ENCODE assay signal across 8 mouse cellular contexts in genomic region chr2:102057029-102057685, GRCm38 (mm10).
DNase-seq lines count a peak whose midpoint lies in the region; ATAC-seq and TF ChIP-seq lines count a peak whose summit lies in the region.

No protein-coding gene starts in this region.

- no peak for TF ChIP-seq POLR2A in lung, adult 2 months (IDR thresholded peaks at IDR 0.05; ENCODE audit: borderline replicate concordance, extremely low read depth, low read depth, low read length)

- no peak overlapping the region for H3K9ac ChIP-seq in embryonic facial prominence, embryonic 14.5 days (ENCODE audit: low read depth, low read length)
- H3K9ac ChIP-seq in liver, embryonic 16.5 days (ENCODE audit: low read depth, low read length), result no peak overlapping the region
- H3K9ac ChIP-seq in midbrain, embryonic 13.5 days (replicated peaks), result no peak overlapping the region

- ATAC-seq in embryonic facial prominence, embryonic 14.5 days (ENCODE audit: low read depth), result no peak
- ATAC-seq in liver, embryonic 16.5 days (ENCODE audit: low read depth), result peak; percentile 60; the same call in 1 of the 2 replicates
- no peak for ATAC-seq in midbrain, embryonic 13.5 days

- H3K27me3 ChIP-seq in embryonic facial prominence, embryonic 14.5 days (replicated peaks; ENCODE audit: control insufficient read depth, insufficient read depth, low read length), result no peaks in the 10 kb centered on the region
- H3K27me3 ChIP-seq in embryonic facial prominence, embryonic 10.5 days (replicated peaks; ENCODE audit: low read depth, poor library complexity, severe bottlenecking), result no peaks in the 10 kb centered on the region
- no peaks in the 10 kb centered on the region for H3K27me3 ChIP-seq in liver, embryonic 16.5 days (ENCODE audit: control insufficient read depth, insufficient read depth, low read depth, low read length)
- no peaks in the 10 kb centered on the region for H3K27me3 ChIP-seq in midbrain, embryonic 13.5 days

- no peak for TF ChIP-seq CTCF in lung, adult 2 months (IDR thresholded peaks at IDR 0.05; ENCODE audit: insufficient read depth, low read length)
- no peak for TF ChIP-seq CTCF in gastrocnemius, adult 2 months (IDR thresholded peaks at IDR 0.05)

- peaks cover 28% of the 10 kb centered on the region for H3K36me3 ChIP-seq in embryonic facial prominence, embryonic 14.5 days (ENCODE audit: control insufficient read depth, insufficient read depth, low read length)
- H3K36me3 ChIP-seq in embryonic facial prominence, embryonic 10.5 days (replicated peaks), result peaks cover 65% of the 10 kb centered on the region
- no peaks in the 10 kb centered on the region for H3K36me3 ChIP-seq in liver, embryonic 16.5 days (ENCODE audit: control insufficient read depth, insufficient read depth)
- peaks cover 17% of the 10 kb centered on the region for H3K36me3 ChIP-seq in midbrain, embryonic 13.5 days

- H3K4me2 ChIP-seq in embryonic facial prominence, embryonic 14.5 days (ENCODE audit: low read depth, low read length), result no peak overlapping the region
- H3K4me2 ChIP-seq in liver, embryonic 16.5 days (ENCODE audit: low read depth, low read length), result no peak overlapping the region
- H3K4me2 ChIP-seq in midbrain, embryonic 13.5 days (replicated peaks), result no peak overlapping the region

- intact Hi-C loops in gastrocnemius, adult 2 months (cut with DNase I), result no loop called here

- WGBS in embryonic facial prominence, embryonic 14.5 days, result 59% methylated on average over 9 of the region's 9 CpGs
- 79% methylated on average over 9 of the region's 9 CpGs for WGBS in embryonic facial prominence, embryonic 10.5 days
- WGBS in lung, adult 2 months, result 56% methylated on average over 9 of the region's 9 CpGs
- 21% methylated on average over 9 of the region's 9 CpGs for WGBS in liver, embryonic 16.5 days (ENCODE audit: insufficient replicate concordance)
- WGBS in midbrain, embryonic 13.5 days, result 70% methylated on average over 9 of the region's 9 CpGs

- no peak overlapping the region for H3K4me3 ChIP-seq in embryonic facial prominence, embryonic 14.5 days (ENCODE audit: low read depth, low read length)
- H3K4me3 ChIP-seq in embryonic facial prominence, embryonic 10.5 days, result no peak overlapping the region
- H3K4me3 ChIP-seq in lung, adult 2 months (replicated peaks; ENCODE audit: extremely low read depth, low read depth, low read length), result no peak overlapping the region
- H3K4me3 ChIP-seq in liver, embryonic 16.5 days (ENCODE audit: low read depth, low read length), result no peak overlapping the region
- H3K4me3 ChIP-seq in gastrocnemius, adult 2 months, result no peak overlapping the region
- H3K4me3 ChIP-seq in midbrain, embryonic 13.5 days (replicated peaks), result no peak overlapping the region

- no peak for DNase-seq in embryonic facial prominence, embryonic 14.5 days (ENCODE audit: low spot score)
- no peak for DNase-seq in embryonic facial prominence, embryonic 10.5 days (ENCODE audit: low spot score)
- peak; percentile 15 for DNase-seq in lung, postnatal 10 days
- no peak for DNase-seq in lung, adult 2 months
- peak; percentile 81 for DNase-seq in thymus, postnatal 14 days
- DNase-seq in gastrocnemius, adult 2 months, result no peak

- H3K9me3 ChIP-seq in embryonic facial prominence, embryonic 14.5 days (ENCODE audit: control insufficient read depth, low read length), result no peaks in the 10 kb centered on the region
- no peaks in the 10 kb centered on the region for H3K9me3 ChIP-seq in embryonic facial prominence, embryonic 10.5 days
- no peaks in the 10 kb centered on the region for H3K9me3 ChIP-seq in liver, embryonic 16.5 days (replicated peaks; ENCODE audit: control insufficient read depth, low read length)
- H3K9me3 ChIP-seq in midbrain, embryonic 13.5 days, result no peaks in the 10 kb centered on the region

- H3K27ac ChIP-seq in embryonic facial prominence, embryonic 14.5 days (replicated peaks; ENCODE audit: low read depth, low read length), result 0 out of 2 replicates have a peak overlapping the region, but pooled peaks have one; percentile 21
- no peak overlapping the region for H3K27ac ChIP-seq in embryonic facial prominence, embryonic 10.5 days (replicated peaks)
- peak overlapping the region; percentile 17; the same call in 1 of the 2 replicates for H3K27ac ChIP-seq in liver, embryonic 16.5 days (ENCODE audit: low read length)
- no peak overlapping the region for H3K27ac ChIP-seq in gastrocnemius, adult 2 months
- no peak overlapping the region for H3K27ac ChIP-seq in midbrain, embryonic 13.5 days

- peaks cover 5% of the 10 kb centered on the region; the same call in 1 of the 2 replicates for H3K4me1 ChIP-seq in embryonic facial prominence, embryonic 14.5 days (ENCODE audit: control insufficient read depth, insufficient read depth, low read length)
- H3K4me1 ChIP-seq in embryonic facial prominence, embryonic 10.5 days, result peaks cover 12% of the 10 kb centered on the region; the same call in 1 of the 2 replicates
- no peaks in the 10 kb centered on the region for H3K4me1 ChIP-seq in lung, adult 2 months (ENCODE audit: control insufficient read depth, insufficient read depth, low read length)
- no peaks in the 10 kb centered on the region; the same call in 1 of the 2 replicates for H3K4me1 ChIP-seq in liver, embryonic 16.5 days (ENCODE audit: control insufficient read depth, low read depth, low read length)
- peaks cover 17% of the 10 kb centered on the region; the same call in 1 of the 2 replicates for H3K4me1 ChIP-seq in midbrain, embryonic 13.5 days (replicated peaks)

Comparison
In these comparisons a context has a peak if more than half of its experiments do, and no peak if none do; other contexts are left out.
1. DNase-seq: peak in lung, postnatal 10 days (single experiment) and thymus, postnatal 14 days (single experiment); none in embryonic facial prominence, embryonic 14.5 days (single experiment), embryonic facial prominence, embryonic 10.5 days (single experiment), lung, adult 2 months (single experiment) and gastrocnemius, adult 2 months (single experiment).
2. H3K27ac ChIP-seq: peak in embryonic facial prominence, embryonic 14.5 days (single experiment) and liver, embryonic 16.5 days (single experiment); none in embryonic facial prominence, embryonic 10.5 days (single experiment), gastrocnemius, adult 2 months (single experiment) and midbrain, embryonic 13.5 days (single experiment).